Mouse (Mus musculus) limb, embryonic 14.5 days (tissue): ENCODE measurements around the gene Armc3. TPM values are rescaled to one million over a fixed set of nuclear protein-coding genes. Genes with fewer than 3 reads are reported as not detected.

ENCODE experiments used
- ATAC-seq: fragments of 200-750 bp; cut with Nextera tagmentation; 2 replicates; pipeline ENCODE4 v1.8.0; 2017; ENCODE audit warnings: low read depth, moderate number of reproducible peaks, moderate TSS enrichment; ENCODE audit not compliant: low FRiP score
- DNase-seq: peaks from one replicate; pipeline ENCODE4 v3.0.0-alpha.2; 2015; ENCODE audit warnings: low spot score
- H3K27ac ChIP-seq: fragments of 300-500 bp; sonication (generic); replicated peaks from 2 replicates; pipeline ENCODE4 v1.5.1; 2014; ENCODE audit warnings: low read depth, mild to moderate bottlenecking, low read length, moderate library complexity, mixed read lengths
- H3K27me3 ChIP-seq: fragments of 300-500 bp; sonication (generic); 2 replicates; pipeline ENCODE4 v1.6.1; 2014; ENCODE audit warnings: low read length, mixed read lengths; ENCODE audit not compliant: control insufficient read depth, insufficient read depth
- H3K36me3 ChIP-seq: fragments of 300-500 bp; sonication (generic); 2 replicates; pipeline ENCODE4 v1.6.1; 2014; ENCODE audit warnings: mild to moderate bottlenecking, low read length, moderate library complexity, mixed read lengths; ENCODE audit not compliant: control insufficient read depth, insufficient read depth
- H3K4me1 ChIP-seq: fragments of 300-500 bp; sonication (generic); 2 replicates; pipeline ENCODE4 v1.6.1; 2014; ENCODE audit warnings: antibody characterized with exemption, low read length, mixed read lengths; ENCODE audit not compliant: control insufficient read depth, insufficient read depth
- H3K4me2 ChIP-seq: fragments of 300-500 bp; sonication (generic); replicated peaks from 2 replicates; pipeline ENCODE4 v1.6.1; 2014; ENCODE audit warnings: low read depth, mild to moderate bottlenecking, low read length, moderate library complexity; ENCODE audit not compliant: severe bottlenecking
- H3K4me3 ChIP-seq: fragments of 300-500 bp; sonication (generic); replicated peaks from 2 replicates; pipeline ENCODE4 v1.5.1; 2014; ENCODE audit warnings: low read length
- H3K9ac ChIP-seq: fragments of 300-500 bp; sonication (generic); 2 replicates; pipeline ENCODE4 v1.6.1; 2014; ENCODE audit warnings: mild to moderate bottlenecking, low read depth, low read length, moderate library complexity; ENCODE audit not compliant: severe bottlenecking
- H3K9me3 ChIP-seq: fragments of 300-500 bp; sonication (generic); 2 replicates; pipeline ENCODE4 v1.6.1; 2016; ENCODE audit warnings: low read length; ENCODE audit not compliant: control insufficient read depth
- POLR2A ChIP-seq: fragments of 200-500 bp; IDR thresholded peaks from 2 replicates; pipeline ENCODE4 v1.8.0; 2012; ENCODE audit warnings: inconsistent platforms, mild to moderate bottlenecking, moderate library complexity, borderline replicate concordance; ENCODE audit not compliant: insufficient read depth, insufficient read length; ENCODE audit errors: extremely low read depth
- WGBS: fragments of 180-500 bp; shearing (Covaris S2); extraction: QIAGEN DNeasy Blood & Tissue Kit; methylation state at CpG from one replicate; pipeline ENCODE4 v1.1.7; 2014; 5-methylcytosine and 5-hydroxymethylcytosine counted together
- polyA plus RNA-seq, 2 experiments: library from polyadenylated mRNA; depleted of rRNA in 1 of 2; stranded (reverse) in 1 of 2; unstranded in 1 of 2; fragments of >200 nt; fragmentation: Nextera tagmentation in 1 of 2; extraction: Ambion mirVana in 1 of 2; gene quantifications; 2 replicates each; pipeline versions ENCODE4 v1.2.1 to v1.2.3; 2012 to 2014

The Armc3 gene
- polyA plus RNA-seq, 2 experiments = 0.08 TPM; not detected in 1

GRCm38 (mm10) chr2:19164234-19164633, 34.9 kb upstream of the Armc3 start:
- Histone ChIP-seq H3K9ac (no peak overlapping the region), H3K4me3 (no peak overlapping the region), H3K4me2 (no peak overlapping the region), H3K27me3 (no peaks in the 10 kb centered on the region), H3K4me1 (no peaks in the 10 kb centered on the region), H3K36me3 (no peaks in the 10 kb centered on the region), H3K27ac (no peak overlapping the region), H3K9me3 (no peaks in the 10 kb centered on the region)
- ATAC-seq (no peak), DNase-seq (no peak)
- 90% methylated on average over 1 of the region's 1 CpGs for WGBS
- TF ChIP-seq POLR2A = no peak

GRCm38 (mm10) chr2:19176827-19177236, 22.3 kb upstream of the Armc3 start:
- ATAC-seq (no peak), DNase-seq (peak; percentile 49)
- no peak overlapping the region for H3K4me3 ChIP-seq

GRCm38 (mm10) chr2:19199366-19199853, 308 bp downstream of the Armc3 start:
- H3K4me2 ChIP-seq = peak overlapping the region; percentile 65
- H3K4me1 ChIP-seq = peaks cover 9% of the 10 kb centered on the region; the same call in 1 of the 2 replicates
- H3K36me3 ChIP-seq = no peaks in the 10 kb centered on the region
- no peaks in the 10 kb centered on the region for H3K9me3 ChIP-seq
- no peaks in the 10 kb centered on the region; the same call in 1 of the 2 replicates for H3K27me3 ChIP-seq
- peak overlapping the region; percentile 68 for H3K9ac ChIP-seq
- DNase-seq (no peak), ATAC-seq (peak; percentile 34; the same call in 1 of the 2 replicates)
- no peak overlapping the region for H3K27ac ChIP-seq
- H3K4me3 ChIP-seq = peak overlapping the region; percentile 46
- 34% methylated on average over 13 of the region's 13 CpGs for WGBS
- TF ChIP-seq POLR2A = no peak

More at GRCm38 (mm10) chr2:19176827-19177236, 22.3 kb upstream of the Armc3 start:
- Histone ChIP-seq H3K27ac (no peak overlapping the region), H3K9ac (no peak overlapping the region), H3K36me3 (no peaks in the 10 kb centered on the region), H3K9me3 (no peaks in the 10 kb centered on the region), H3K4me2 (no peak overlapping the region), H3K27me3 (no peaks in the 10 kb centered on the region), H3K4me1 (no peaks in the 10 kb centered on the region)
- 23% methylated on average over 1 of the region's 1 CpGs for WGBS
- no peak for TF ChIP-seq POLR2A

GRCm38 (mm10) chr2:19200112-19200511, 1.0 kb downstream of the Armc3 start:
- Histone ChIP-seq H3K4me2 (no peak overlapping the region), H3K27me3 (no peaks in the 10 kb centered on the region; the same call in 1 of the 2 replicates), H3K27ac (no peak overlapping the region), H3K4me3 (no peak overlapping the region), H3K4me1 (peaks cover 9% of the 10 kb centered on the region; the same call in 1 of the 2 replicates), H3K9me3 (no peaks in the 10 kb centered on the region), H3K36me3 (no peaks in the 10 kb centered on the region), H3K9ac (no peak overlapping the region)
- WGBS = 79% methylated on average over 1 of the region's 1 CpGs
- TF ChIP-seq POLR2A = no peak
- no peak for DNase-seq
- no peak for ATAC-seq

GRCm38 (mm10) chr2:19201682-19202081, 2.6 kb downstream of the Armc3 start:
- Histone ChIP-seq H3K27me3 (no peaks in the 10 kb centered on the region; the same call in 1 of the 2 replicates), H3K36me3 (no peaks in the 10 kb centered on the region), H3K27ac (no peak overlapping the region), H3K4me2 (no peak overlapping the region), H3K4me3 (no peak overlapping the region), H3K4me1 (peaks cover 9% of the 10 kb centered on the region; the same call in 1 of the 2 replicates), H3K9me3 (no peaks in the 10 kb centered on the region), H3K9ac (no peak overlapping the region)
- DNase-seq = no peak
- WGBS = 73% methylated on average over 2 of the region's 2 CpGs
- no peak for ATAC-seq
- no peak for TF ChIP-seq POLR2A
